Mouse (Mus musculus): Measurements from ENCODE around the gene Smn1. TPM values are rescaled to one million over a fixed set of nuclear protein-coding genes. Genes with fewer than 3 reads are reported as not detected.

Smn1 gene
- total and polyA plus RNA-seq, 2 experiments, result 3.3 to 6.5 TPM

GRCm38 (mm10) chr13:100112218-100112972 is 12.3 kb upstream of the Smn1 start:
- H3K4me1 ChIP-seq (ENCODE audit: control insufficient read depth, insufficient read depth, low read length), result no peaks in the 10 kb centered on the region
- no peak overlapping the region for H3K27ac ChIP-seq (replicated peaks; ENCODE audit: insufficient read depth, low read depth, low read length)
- H3K27me3 ChIP-seq (ENCODE audit: control insufficient read depth, insufficient read depth, low read length), result no peaks in the 10 kb centered on the region
- no peaks in the 10 kb centered on the region for H3K79me2 ChIP-seq (ENCODE audit: control insufficient read depth, insufficient read depth, low read length)
- H3K4me3 ChIP-seq (ENCODE audit: insufficient read depth, low read depth, low read length), result no peak overlapping the region
- no peak for DNase-seq (ENCODE audit: extremely low read depth, low read depth, low spot score)
- H3K36me3 ChIP-seq (ENCODE audit: control insufficient read depth, insufficient read depth, low read length), result no peaks in the 10 kb centered on the region
- TF ChIP-seq CTCF (IDR thresholded peaks at IDR 0.05; ENCODE audit: low read depth, low read length), result no peak
- no peak for TF ChIP-seq POLR2A (IDR thresholded peaks at IDR 0.05; ENCODE audit: extremely low read depth, insufficient read depth, low read length)
- H3K9ac ChIP-seq (ENCODE audit: low read depth, low read length), result no peak overlapping the region
- 32% methylated on average over 5 of the region's 5 CpGs for WGBS

DNA sequence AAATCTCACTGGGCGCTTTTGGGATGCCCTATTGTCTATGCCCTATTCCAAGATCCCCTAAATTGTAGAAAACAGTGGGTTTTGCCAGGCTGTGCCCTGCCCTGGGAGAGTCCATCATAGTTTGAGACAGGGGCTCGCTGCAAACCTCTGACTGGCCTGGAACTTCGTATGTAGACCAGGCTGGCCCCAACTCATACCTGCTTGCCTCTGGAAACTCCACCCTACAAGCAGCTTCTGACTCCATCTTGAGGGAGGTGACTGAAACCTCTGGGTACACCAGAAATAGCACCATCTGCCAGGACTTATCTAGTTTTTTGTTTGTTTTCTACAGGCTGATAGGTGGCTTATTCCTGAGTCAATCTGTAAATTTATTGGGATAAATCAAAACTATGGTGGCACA is 682 bp upstream of the Smn1 start:
- no peak overlapping the region for H3K9ac ChIP-seq (ENCODE audit: low read depth, low read length)
- peaks cover 5% of the 10 kb centered on the region for H3K4me1 ChIP-seq (ENCODE audit: control insufficient read depth, insufficient read depth, low read length)
- H3K36me3 ChIP-seq (ENCODE audit: control insufficient read depth, insufficient read depth, low read length), result peaks cover 17% of the 10 kb centered on the region
- H3K27ac ChIP-seq (replicated peaks; ENCODE audit: insufficient read depth, low read depth, low read length), result no peak overlapping the region
- no peak for TF ChIP-seq CTCF (IDR thresholded peaks at IDR 0.05; ENCODE audit: low read depth, low read length)
- TF ChIP-seq POLR2A (IDR thresholded peaks at IDR 0.05; ENCODE audit: extremely low read depth, insufficient read depth, low read length), result no peak
- WGBS, result 95% methylated on average over 3 of the region's 3 CpGs
- H3K27me3 ChIP-seq (ENCODE audit: control insufficient read depth, insufficient read depth, low read length), result no peaks in the 10 kb centered on the region
- no peak for DNase-seq (ENCODE audit: extremely low read depth, low read depth, low spot score)
- H3K79me2 ChIP-seq (ENCODE audit: control insufficient read depth, insufficient read depth, low read length), result no peaks in the 10 kb centered on the region; the same call in 1 of the 2 replicates
- H3K4me3 ChIP-seq (ENCODE audit: insufficient read depth, low read depth, low read length), result 0 out of 2 replicates have a peak overlapping the region, but pooled peaks have one; percentile 45

DNA sequence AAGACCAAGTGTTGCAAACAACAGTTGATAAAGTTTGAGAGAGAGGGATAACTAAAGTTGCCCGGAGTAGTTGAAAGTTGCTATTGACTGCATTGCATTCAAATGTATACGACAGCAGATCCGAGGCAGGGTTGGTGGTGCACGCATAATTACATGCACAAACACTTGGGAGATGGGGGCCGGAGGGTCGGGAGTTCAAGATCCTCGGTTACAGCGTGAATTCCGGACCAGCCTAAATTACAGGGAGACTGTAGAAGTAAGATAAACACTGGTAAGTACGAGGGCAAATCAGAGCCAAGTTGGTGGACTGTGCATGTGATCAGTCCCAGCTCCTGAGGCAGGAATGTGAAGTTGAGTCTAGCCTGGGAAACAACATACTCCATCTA is 599 bp downstream of the Smn1 start:
- Histone ChIP-seq H3K9ac (ENCODE audit: low read depth, low read length) (peak overlapping the region; percentile 42; the same call in 1 of the 2 replicates), H3K27me3 (ENCODE audit: control insufficient read depth, insufficient read depth, low read length) (no peaks in the 10 kb centered on the region), H3K36me3 (ENCODE audit: control insufficient read depth, insufficient read depth, low read length) (peaks cover 21% of the 10 kb centered on the region), H3K4me1 (ENCODE audit: control insufficient read depth, insufficient read depth, low read length) (peaks cover 5% of the 10 kb centered on the region), H3K27ac (replicated peaks; ENCODE audit: insufficient read depth, low read depth, low read length) (no peak overlapping the region), H3K79me2 (ENCODE audit: control insufficient read depth, insufficient read depth, low read length) (no peaks in the 10 kb centered on the region; the same call in 1 of the 2 replicates), H3K4me3 (ENCODE audit: insufficient read depth, low read depth, low read length) (peak overlapping the region; percentile 81)
- DNase-seq (ENCODE audit: extremely low read depth, low read depth, low spot score), result no peak
- no peak for TF ChIP-seq CTCF (IDR thresholded peaks at IDR 0.05; ENCODE audit: low read depth, low read length)
- TF ChIP-seq POLR2A (IDR thresholded peaks at IDR 0.05; ENCODE audit: extremely low read depth, insufficient read depth, low read length), result no peak
- 1% methylated on average over 10 of the region's 10 CpGs for WGBS

GRCm38 (mm10) chr13:100141646-100142314 is 17.1 kb downstream of the Smn1 start:
- TF ChIP-seq CTCF (IDR thresholded peaks at IDR 0.05; ENCODE audit: low read depth, low read length), result no peak
- TF ChIP-seq POLR2A (IDR thresholded peaks at IDR 0.05; ENCODE audit: extremely low read depth, insufficient read depth, low read length), result no peak
- Histone ChIP-seq H3K4me3 (ENCODE audit: insufficient read depth, low read depth, low read length) (no peak overlapping the region), H3K36me3 (ENCODE audit: control insufficient read depth, insufficient read depth, low read length) (peaks cover 12% of the 10 kb centered on the region), H3K27ac (replicated peaks; ENCODE audit: insufficient read depth, low read depth, low read length) (no peak overlapping the region), H3K9ac (ENCODE audit: low read depth, low read length) (no peak overlapping the region), H3K4me1 (ENCODE audit: control insufficient read depth, insufficient read depth, low read length) (no peaks in the 10 kb centered on the region), H3K27me3 (ENCODE audit: control insufficient read depth, insufficient read depth, low read length) (no peaks in the 10 kb centered on the region), H3K79me2 (ENCODE audit: control insufficient read depth, insufficient read depth, low read length) (no peaks in the 10 kb centered on the region)
- no peak for DNase-seq (ENCODE audit: extremely low read depth, low read depth, low spot score)
- 85% methylated on average over 8 of the region's 8 CpGs for WGBS

- no peaks in the 10 kb centered on the region; the same call in 1 of the 2 replicates for H3K27me3 ChIP-seq (ENCODE audit: control insufficient read depth, insufficient read depth, low read length)
- no peak overlapping the region for H3K4me3 ChIP-seq (ENCODE audit: insufficient read depth, low read depth, low read length)
- 17% methylated on average over 1 of the region's 1 CpGs for WGBS
- H3K4me1 ChIP-seq (ENCODE audit: control insufficient read depth, insufficient read depth, low read length), result peaks cover 2% of the 10 kb centered on the region; the same call in 1 of the 2 replicates
- H3K27ac ChIP-seq (replicated peaks; ENCODE audit: insufficient read depth, low read depth, low read length), result 0 out of 2 replicates have a peak overlapping the region, but pooled peaks have one; percentile 31
- no peaks in the 10 kb centered on the region; the same call in 1 of the 2 replicates for H3K36me3 ChIP-seq (ENCODE audit: control insufficient read depth, insufficient read depth, low read length)
- no peaks in the 10 kb centered on the region for H3K79me2 ChIP-seq (ENCODE audit: control insufficient read depth, insufficient read depth, low read length)
- H3K9ac ChIP-seq (ENCODE audit: low read depth, low read length), result no peak overlapping the region
- TF ChIP-seq CTCF (IDR thresholded peaks at IDR 0.05; ENCODE audit: low read depth, low read length) (no peak), POLR2A (IDR thresholded peaks at IDR 0.05; ENCODE audit: extremely low read depth, insufficient read depth, low read length) (no peak)
- peak; percentile 77 for DNase-seq (ENCODE audit: extremely low read depth, low read depth, low spot score)
Observed at GRCm38 (mm10) chr13:100152659-100153058, 28.0 kb downstream of the Smn1 start.
